Mouse (Mus musculus) intestine, embryonic 14.5 days (tissue): ENCODE results near the gene Gm4907. TPM values are rescaled to one million over a fixed set of nuclear protein-coding genes. Genes with fewer than 3 reads are reported as not detected.
"Not testable (repeated sequence)": the region's sequence is repeated elsewhere in the genome, so short reads cannot be mapped to it uniquely, and the experiment has no call there.

Experiments used
- ATAC-seq: fragments of 200-750 bp; cut with Nextera tagmentation; replicated peaks from 2 replicates; pipeline ENCODE4 v1.8.0; 2017; ENCODE audit warnings: low read depth, moderate number of reproducible peaks, moderate TSS enrichment, moderate library complexity; ENCODE audit not compliant: low FRiP score, low TSS enrichment
- DNase-seq: peaks from one replicate; pipeline ENCODE4 v3.0.0-alpha.2; 2018; ENCODE audit warnings: low spot score
- H3K27ac ChIP-seq: fragments of 300-500 bp; sonication (generic); 2 replicates; pipeline ENCODE4 v1.5.1; 2014; ENCODE audit warnings: low read depth, mild to moderate bottlenecking, control low read depth
- H3K27me3 ChIP-seq: fragments of 300-500 bp; sonication (generic); replicated peaks from 2 replicates; pipeline ENCODE4 v1.6.1; 2014; ENCODE audit warnings: low read length, control low read depth; ENCODE audit not compliant: control insufficient read depth, insufficient read depth
- H3K36me3 ChIP-seq: fragments of 300-500 bp; sonication (generic); 2 replicates; pipeline ENCODE4 v1.6.1; 2014; ENCODE audit warnings: low read length, control low read depth; ENCODE audit not compliant: control insufficient read depth, insufficient read depth
- H3K4me1 ChIP-seq: fragments of 300-500 bp; sonication (generic); replicated peaks from 2 replicates; pipeline ENCODE4 v1.6.1; 2014; ENCODE audit warnings: low read length, control low read depth, mixed read lengths; ENCODE audit not compliant: control insufficient read depth, insufficient read depth
- H3K4me2 ChIP-seq: fragments of 300-500 bp; sonication (generic); 2 replicates; pipeline ENCODE4 v1.6.1; 2014; ENCODE audit warnings: low read length
- H3K4me3 ChIP-seq: fragments of 300-500 bp; sonication (generic); 2 replicates; pipeline ENCODE4 v1.5.1; 2014; ENCODE audit warnings: low read depth, low read length, control low read depth, mixed read lengths
- H3K9ac ChIP-seq: fragments of 300-500 bp; sonication (generic); 2 replicates; pipeline ENCODE4 v1.6.1; 2014; ENCODE audit warnings: mild to moderate bottlenecking, low read length
- H3K9me3 ChIP-seq: fragments of 300-500 bp; sonication (generic); 2 replicates; pipeline ENCODE4 v1.6.1; 2016; ENCODE audit warnings: low read length, control low read depth; ENCODE audit not compliant: control insufficient read depth
- WGBS: fragments of 180-500 bp; shearing (Covaris S2); extraction: QIAGEN DNeasy Blood & Tissue Kit; methylation state at CpG from one replicate; pipeline ENCODE4 v1.1.7; 2014; 5-methylcytosine and 5-hydroxymethylcytosine counted together
- polyA plus RNA-seq: library from polyadenylated mRNA; unstranded; fragments of >200 nt; fragmentation: Nextera tagmentation; extraction: Ambion mirVana; gene quantifications from 2 replicates; pipeline ENCODE4 v1.2.1, GENCODE M21; 2014

Gene Gm4907
- polyA plus RNA-seq, result not detected in 2 replicates

GRCm38 (mm10) chrX:23882253-23882652 is at the start of gene Gm4907:
Gene Gm4907, plus strand, starts transcription at chrX:23882553.
- not testable (repeated sequence) for H3K4me1 ChIP-seq, DNase-seq

GRCm38 (mm10) chrX:23833784-23834183 is 48.6 kb upstream of the Gm4907 start:
- H3K27ac ChIP-seq, DNase-seq, H3K4me2 ChIP-seq, H3K4me3 ChIP-seq, H3K4me1 ChIP-seq, H3K9me3 ChIP-seq, H3K9ac ChIP-seq, H3K36me3 ChIP-seq, H3K27me3 ChIP-seq, ATAC-seq: not testable (repeated sequence)
- WGBS, result 85% methylated on average over 11 of the region's 11 CpGs

More at GRCm38 (mm10) chrX:23882253-23882652, at the start of gene Gm4907:
- not testable (repeated sequence) for H3K9me3 ChIP-seq, H3K27ac ChIP-seq, H3K27me3 ChIP-seq, H3K4me2 ChIP-seq, H3K36me3 ChIP-seq, H3K9ac ChIP-seq, H3K4me3 ChIP-seq, ATAC-seq
- WGBS, result 67% methylated on average over 2 of the region's 2 CpGs

GRCm38 (mm10) chrX:23840921-23841320 is 41.4 kb upstream of the Gm4907 start:
- Histone ChIP-seq H3K9me3 (no peaks in the 10 kb centered on the region), H3K27me3 (no peaks in the 10 kb centered on the region), H3K36me3 (no peaks in the 10 kb centered on the region), H3K4me2 (no peak overlapping the region), H3K9ac (no peak overlapping the region), H3K27ac (no peak overlapping the region), H3K4me1 (no peaks in the 10 kb centered on the region), H3K4me3 (no peak overlapping the region)
- 65% methylated on average over 1 of the region's 1 CpGs for WGBS
- ATAC-seq (no peak), DNase-seq (no peak)

- no peak overlapping the region for H3K4me2 ChIP-seq
- no peaks in the 10 kb centered on the region for H3K27me3 ChIP-seq
- ATAC-seq (no peak), DNase-seq (no peak)
- no peaks in the 10 kb centered on the region for H3K4me1 ChIP-seq
- no peak overlapping the region for H3K9ac ChIP-seq
- H3K4me3 ChIP-seq, result no peak overlapping the region
- H3K36me3 ChIP-seq, result no peaks in the 10 kb centered on the region
- WGBS, result 75% methylated on average over 2 of the region's 2 CpGs
- H3K27ac ChIP-seq, result no peak overlapping the region
- H3K9me3 ChIP-seq, result no peaks in the 10 kb centered on the region
Observed at GRCm38 (mm10) chrX:23954161-23954560, 71.8 kb downstream of the Gm4907 start.

Other genes starting within 250 kb of the Gm4907 start
- 6.6 and 7.3 TPM in 2 replicates for gene Wdr44, start 189.5 kb upstream of the Gm4907 start, polyA plus RNA-seq
- gene Gm4985, start 76.4 kb downstream of the Gm4907 start, polyA plus RNA-seq, result not detected in 2 replicates